Mouse (Mus musculus) A20 (cell line): ENCODE measurements around the gene Mif.

ENCODE experiments used
- DNase-seq: peaks from one replicate; pipeline ENCODE4 v3.0.0-alpha.2; 2011; ENCODE audit warnings: low read depth, low spot score

Gene Mif

DNA sequence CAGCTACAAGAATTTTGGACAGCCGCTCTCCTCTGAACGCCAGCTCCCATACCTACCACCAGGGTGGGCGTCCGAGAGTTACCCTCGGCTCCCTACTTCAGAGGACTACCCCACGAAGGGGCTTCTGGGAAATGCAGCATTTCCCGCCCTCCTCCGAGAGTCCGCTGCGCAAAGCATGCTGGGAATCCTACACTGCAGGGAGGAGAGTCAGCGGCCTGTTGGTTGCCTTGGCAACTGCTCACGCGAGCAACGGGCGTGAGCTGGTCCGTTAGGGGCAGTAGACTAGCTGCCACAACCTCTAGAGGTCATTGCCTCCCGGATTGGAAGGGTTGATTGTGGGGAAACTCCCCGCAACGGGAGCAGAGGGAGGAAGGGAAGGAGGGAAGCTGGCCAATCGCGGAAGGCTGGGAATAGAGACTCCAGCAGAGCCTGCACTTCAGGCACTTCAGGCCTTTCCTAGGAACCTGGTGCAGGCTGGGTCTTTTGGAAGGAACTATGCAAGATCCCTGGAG lies 22.7 kb downstream of the Mif start, which contains the start of gene Gstt2:
Gstt2 (minus strand) TSS at position 177 of the 512 bp plus-strand sequence.
- DNase-seq: peak; percentile 96

DNA sequence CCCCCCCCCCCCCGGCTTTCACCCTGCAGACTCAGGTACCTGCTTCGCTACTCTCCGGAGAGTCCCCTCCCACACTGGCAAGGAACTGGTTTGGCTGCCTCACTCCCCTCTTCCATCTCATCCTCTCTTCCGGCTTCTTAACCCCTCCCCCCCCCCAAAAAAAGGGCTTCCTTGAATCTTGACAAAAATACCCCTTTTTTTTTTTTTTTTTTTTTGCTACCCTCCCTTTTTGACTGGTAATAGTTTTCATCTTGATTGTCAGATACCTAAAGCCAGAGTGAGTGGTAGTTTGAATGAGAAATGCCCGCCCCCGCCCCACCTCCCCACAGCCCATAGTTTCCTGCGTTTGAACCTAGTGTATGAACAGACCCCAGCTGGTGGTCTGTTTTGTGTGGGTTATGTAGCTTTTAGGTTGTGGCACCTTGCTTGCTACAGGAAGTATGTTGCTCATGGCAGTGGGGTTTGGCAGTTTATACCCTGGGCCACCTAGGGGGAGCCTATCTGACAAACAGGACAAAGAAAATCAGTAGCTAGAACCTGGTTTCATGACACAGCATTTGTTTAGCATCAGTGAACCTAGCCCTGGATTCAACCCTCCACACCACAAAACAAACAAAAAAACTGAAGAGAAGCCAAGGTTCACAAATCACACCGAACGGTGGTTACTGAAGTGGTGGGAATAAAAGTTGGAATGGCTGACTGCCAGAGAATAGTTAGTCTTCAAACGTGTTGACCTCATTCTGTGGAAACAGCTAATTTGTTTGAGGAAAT lies 24.1 kb downstream of the Mif start:
- DNase-seq: peak; percentile 85

DNA sequence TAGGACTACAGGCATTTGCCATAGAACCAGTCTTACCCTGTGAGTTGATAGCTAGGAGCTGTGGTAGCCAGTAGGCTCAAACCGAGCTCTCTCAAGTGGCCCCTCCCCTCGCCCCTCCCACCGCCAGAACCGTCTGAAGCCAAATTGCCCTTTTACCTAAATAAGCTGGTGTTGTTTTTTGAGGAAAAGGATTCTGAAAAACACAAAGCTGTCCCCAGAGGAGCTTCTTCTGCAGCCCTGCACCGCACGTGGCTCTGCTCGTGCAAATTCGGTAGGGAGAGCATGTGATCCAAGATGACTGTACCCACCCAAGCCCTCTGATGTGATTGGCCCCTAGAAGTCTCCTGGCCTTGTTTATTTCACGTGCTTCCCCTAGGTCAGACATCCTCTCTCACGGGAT lies 24.7 kb downstream of the Mif start:
- peak; percentile 94 for DNase-seq

DNA sequence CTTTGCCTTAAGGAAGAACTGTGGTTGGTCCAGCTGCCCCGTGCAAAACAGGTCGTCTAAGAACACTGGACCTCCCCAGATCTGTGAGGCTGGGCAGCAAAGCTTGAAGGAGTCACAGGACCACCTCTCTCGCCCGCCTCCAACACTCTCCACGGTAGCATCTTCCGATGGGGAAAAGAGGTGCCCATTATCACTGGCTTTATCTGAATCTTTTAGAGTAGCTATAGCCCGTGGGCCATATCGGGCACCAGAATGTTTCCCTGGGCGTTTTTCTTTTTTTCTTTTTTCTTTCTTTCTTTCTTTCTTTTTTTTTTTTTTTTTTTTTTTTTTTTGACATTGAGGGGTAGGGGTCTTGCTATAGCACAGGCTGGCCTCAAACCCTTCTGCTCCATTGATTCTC lies 25.3 kb downstream of the Mif start:
- no peak for DNase-seq

DNA sequence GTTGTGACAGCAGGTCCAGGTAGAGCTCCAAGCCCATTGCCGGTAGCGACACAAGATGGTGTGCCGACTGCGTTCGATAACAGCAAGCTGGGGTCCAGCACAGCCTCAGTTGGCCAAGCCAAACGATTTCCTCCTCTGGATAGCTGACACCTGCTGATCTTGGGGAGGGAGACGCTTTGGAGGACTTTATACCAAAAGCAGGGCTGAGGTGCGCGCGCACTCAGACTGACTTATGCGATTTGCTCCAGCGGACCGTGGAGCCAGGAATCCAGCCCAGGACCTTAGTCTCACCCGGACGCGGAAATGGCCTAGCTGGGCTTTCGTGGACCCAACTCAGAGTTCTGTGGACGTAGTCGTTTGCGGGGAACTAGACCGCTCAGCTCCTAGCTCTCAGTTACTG lies 25.8 kb downstream of the Mif start:
- peak; percentile 95 for DNase-seq

DNA sequence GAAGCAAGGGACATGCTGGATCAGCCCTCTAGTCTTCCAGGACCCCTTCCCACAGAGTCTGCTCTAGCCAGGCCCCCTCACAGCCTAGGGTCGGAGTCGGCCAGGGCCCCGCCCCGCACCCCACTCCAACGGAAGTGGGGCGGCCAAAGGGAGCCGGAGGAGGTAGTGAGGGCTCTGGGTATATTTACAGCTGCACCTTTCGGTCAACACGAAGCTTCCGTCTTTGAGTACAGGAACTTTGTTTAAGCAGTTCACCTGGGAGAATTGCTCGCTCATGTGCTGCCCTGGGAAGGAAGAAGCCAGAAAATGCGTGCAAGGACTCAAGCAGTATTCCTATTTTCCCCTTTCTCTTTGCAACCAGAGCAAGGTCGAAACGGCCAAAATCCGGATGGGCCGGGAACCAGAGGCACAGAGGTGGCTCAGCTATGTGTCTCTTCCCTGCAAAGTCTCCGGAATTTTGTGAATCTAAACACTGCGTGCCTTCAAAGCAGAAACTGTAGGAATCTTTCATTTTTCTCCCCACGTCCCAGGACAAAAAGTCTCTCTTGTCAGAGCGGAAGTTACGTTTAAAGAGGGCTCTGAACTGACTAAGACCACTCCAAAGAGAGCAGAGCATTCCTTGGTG lies 26.5 kb downstream of the Mif start:
- DNase-seq: peak; percentile 85

DNA sequence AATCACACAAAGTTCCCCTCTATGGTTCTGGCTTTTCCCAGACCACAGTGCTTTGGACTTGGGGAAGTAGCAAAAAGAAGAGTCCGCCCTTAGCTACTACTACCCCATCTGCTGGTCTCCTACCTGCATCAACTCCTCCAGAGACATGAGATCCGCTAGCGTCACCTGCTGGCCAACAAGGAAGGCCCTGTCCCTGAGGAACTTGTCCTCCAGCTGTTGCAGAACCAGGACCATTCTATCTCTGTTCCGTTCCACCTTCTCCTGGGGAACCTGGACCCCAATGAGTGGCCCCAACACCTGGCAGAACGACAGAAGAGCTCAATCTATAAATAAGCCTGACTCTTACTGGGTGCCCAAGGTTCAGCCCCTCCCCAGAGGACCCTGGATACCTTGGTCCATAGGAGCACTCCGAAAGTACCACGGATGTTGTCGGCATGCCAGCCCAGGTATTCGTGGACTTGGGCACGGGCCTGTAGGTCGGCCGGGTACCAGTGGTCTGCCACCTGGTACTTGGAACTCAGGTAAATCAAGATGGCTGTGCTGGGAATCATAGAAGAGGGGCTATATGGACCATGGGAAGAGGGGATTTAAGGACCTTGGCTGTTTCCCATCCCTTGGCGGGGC lies 27.7 kb downstream of the Mif start:
- DNase-seq: peak; percentile 93

DNA sequence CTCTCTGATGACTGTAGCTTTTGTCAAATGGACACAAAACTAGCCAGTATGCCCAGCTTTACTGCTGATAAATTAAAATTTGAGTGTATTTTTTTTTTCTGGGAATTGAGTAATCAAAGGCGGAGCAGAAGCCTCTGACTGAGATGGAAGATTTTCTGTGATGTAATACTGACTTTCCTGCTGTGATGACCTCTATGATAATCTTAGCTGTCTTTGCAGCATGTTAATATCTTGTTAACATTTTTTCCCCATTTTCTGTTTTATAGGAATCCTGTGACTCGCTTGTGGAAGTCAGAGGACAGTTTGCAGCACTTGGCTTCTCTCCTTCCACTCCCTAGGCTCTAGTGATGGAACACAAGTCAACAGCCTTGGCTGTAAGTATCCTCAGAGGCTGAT lies 29.8 kb downstream of the Mif start:
- DNase-seq: no peak

DNA sequence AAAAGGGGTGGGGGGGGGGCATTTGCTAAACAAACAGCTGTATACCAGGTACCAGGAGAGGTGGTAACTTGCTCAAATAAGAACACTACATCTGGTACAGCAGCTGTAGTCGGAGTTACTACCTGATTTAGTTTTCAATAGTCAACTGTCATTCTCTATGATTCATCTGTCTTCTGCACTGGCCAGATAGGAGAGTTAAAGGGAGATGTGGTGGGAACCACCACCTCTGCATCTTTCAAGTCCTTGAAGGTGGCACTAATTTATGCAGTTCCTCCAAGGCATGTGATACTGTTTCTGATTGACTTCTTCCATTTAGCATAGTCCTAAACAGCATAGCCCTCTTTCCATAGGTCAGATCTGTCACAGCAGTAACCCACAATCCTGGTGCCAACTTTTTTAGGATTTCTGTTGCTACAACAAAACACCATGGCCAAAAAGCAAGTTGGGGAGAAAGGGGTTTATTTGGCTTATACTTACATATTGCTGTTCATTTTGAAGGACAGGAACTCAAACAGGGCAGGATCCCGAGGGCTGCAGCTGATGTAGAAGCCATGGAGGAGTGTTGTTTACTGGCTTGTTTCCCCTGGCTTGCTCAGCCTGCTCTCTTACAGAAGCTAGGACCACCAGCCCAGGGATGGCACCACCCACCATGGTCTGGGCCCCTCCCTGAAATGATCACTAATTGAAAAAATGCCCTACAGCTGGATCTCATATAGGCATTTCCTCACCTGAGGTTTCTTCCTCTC lies 30.3 kb downstream of the Mif start:
- DNase-seq: peak; percentile 66

DNA sequence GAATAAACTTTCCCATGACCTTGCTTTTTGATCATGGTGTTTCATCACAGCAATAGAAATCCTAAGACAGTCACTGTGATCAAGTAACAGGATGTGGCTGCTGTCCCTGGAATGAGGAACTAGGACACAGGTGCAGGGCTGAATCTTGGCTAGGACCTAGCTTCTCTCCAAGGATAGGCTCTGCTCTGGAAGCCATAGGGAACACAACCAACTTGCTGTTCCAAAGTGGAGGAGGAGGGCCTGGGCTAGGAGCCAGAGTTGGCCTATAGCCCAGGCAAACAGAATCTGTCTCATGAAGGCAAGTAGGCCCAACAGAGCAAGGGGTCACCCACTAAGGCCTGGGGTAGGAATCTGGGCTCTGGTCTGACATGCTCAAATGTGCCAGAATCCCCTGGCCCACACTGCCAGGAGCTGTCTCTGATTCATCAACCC lies 31.5 kb downstream of the Mif start:
- DNase-seq: peak; percentile 51

DNA sequence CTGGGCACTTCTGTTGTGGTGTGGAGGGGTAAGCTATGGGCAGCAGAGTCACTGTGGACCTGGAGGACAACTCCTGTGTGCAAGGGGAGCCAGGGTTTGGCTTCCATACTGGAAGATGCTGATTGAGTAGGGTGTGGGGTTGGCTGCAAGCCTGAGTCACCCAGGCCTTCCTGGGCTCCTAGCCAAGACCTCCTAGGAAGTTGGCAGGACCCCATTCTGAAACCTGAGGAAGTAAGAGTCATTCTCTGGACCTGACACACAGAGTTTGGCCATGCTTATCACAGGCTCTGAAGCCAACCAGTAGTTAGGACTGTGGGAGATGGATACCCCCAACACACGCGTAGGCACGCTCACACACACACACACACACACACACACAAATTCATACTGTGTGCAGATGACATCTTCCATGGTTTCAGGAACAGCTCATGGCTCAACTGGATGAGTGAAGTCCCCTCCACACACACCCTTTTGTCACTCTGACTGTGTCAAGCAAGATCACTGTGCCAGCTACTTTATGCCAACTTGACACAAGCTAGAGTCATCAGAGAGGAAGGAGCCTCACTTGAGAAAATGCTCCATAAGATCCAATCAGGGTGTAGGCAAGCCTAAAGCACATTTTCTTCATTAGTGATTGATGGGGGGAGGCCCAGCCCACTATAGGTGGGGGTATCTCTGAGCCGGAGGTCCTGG lies 32.2 kb downstream of the Mif start:
- peak; percentile 13 for DNase-seq

DNA sequence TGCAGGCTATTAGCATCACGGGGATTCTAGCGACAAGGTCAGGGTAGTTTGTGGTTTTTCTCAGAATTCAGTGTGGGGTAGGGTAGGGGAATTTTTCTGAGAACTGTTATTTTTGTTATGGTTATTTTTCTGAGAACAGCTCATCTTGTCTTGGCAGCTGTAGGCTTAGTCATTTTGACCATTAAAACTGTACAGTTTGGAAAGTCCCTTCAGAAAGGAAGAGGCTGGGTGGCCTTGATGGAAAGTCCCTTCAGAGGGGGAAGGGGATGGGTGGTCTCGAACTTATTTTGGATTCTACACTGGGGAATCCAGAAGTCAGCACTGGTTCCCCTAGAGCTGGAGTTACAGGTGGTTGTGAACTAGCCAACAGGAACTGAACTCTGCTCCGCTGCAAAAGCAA lies 35.5 kb downstream of the Mif start:
- peak; percentile 94 for DNase-seq

DNA sequence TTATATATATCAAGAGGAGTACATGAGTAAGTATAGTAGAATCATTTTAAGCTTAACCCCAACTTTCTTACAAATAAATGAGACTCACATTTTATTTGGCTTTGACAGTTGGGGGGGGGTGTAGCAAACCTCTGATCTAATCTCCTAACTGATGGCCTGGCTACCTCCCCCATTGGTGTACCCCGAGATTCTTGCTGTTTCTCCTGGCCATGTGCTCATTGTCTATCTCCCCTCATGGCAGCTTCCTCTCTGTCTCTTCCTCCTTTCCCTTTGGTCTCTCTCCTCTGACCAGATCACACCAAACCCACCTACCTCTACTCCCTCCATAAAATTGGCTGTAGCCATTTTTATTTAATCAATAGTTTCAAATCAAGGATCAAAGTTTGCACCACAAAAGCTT lies 36.3 kb downstream of the Mif start:
- DNase-seq: no peak

DNA sequence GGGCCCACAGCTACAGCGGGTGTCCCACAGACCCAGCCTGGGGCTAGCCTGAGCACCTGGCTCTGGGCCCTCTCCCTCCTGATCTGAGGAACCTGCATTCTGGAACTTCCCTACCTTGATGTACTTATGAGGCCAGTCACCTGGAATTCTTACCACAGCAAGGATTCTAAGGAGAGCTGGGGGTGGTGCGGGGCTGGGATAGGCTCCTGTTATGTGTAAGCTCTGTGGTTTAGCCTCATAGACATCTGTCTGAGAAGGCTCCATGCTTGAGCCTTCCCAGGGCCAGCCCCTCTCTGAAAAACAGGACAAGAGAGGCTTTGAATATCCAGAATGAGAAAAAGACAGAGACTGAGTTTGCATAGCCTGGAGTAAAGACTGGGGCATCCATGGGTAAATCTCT lies 37.6 kb downstream of the Mif start, which contains the start of gene Gstt4:
Gstt4 (minus strand) TSS at position 101 of the 400 bp plus-strand sequence.
- DNase-seq: no peak

DNA sequence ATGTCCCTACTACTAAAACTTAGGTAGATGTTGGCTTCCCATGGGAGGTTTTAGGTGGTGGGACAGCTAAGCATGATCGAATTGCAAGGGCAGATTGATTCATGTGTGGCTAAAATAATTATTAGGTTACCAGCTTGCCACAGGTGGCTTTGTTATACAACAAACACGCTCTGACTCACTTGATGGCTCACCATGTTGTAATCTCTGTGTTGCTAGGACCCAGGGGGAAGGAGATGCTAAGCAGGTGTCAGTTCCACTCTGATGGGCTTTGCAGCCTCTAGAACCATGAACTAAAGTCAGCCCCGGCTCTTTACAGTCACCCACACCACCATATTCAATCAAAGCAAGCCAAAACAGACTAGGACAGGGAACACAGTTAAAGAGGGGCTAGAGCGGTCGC lies 40.2 kb downstream of the Mif start:
- peak; percentile 88 for DNase-seq

DNA sequence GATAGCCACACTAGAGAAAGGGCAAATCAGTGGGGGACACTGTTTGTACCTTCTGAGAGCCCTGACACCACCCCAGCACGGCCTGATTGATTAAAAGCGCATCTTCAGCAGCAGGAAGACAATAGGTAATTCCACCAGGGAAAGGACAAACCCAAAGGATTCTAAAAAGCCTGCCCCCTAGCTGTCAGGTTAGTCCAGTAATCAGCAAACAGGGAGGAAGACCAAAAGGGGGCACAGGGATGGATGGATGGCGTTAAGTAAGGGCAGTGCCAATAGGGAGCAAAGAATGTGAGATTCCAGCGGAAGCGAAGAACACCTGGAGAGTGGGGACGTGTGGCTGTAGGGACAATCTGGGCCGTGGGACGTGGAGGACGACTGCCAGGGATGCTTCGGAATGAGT lies 41.4 kb downstream of the Mif start:
- DNase-seq: peak; percentile 14
